Mouse (Mus musculus) right cerebral cortex, postnatal 25 days (tissue): ENCODE results near the gene Sord.
"Not testable (repeated sequence)": the region's sequence is repeated elsewhere in the genome, so short reads cannot be mapped to it uniquely, and the experiment has no call there.

Experiments
- DNase-seq: peaks from one replicate; pipeline ENCODE4 v3.0.0; 2022

Gene Sord

GRCm38 (mm10) chr2:122234611-122235288, at the start of gene Sord:
TSS of gene Sord (plus strand) at chr2:122234749.
- DNase-seq, result peak; percentile 76

GRCm38 (mm10) chr2:122185086-122185485, 49.5 kb upstream of the Sord start:
- no peak for DNase-seq

- DNase-seq, result no peak
Observed at GRCm38 (mm10) chr2:122186106-122186505, 48.4 kb upstream of the Sord start, which contains the start of the genes Patl2 and Terb2. TSS of gene Patl2 (minus strand) at chr2:122186189. TSS of gene Terb2 (plus strand) at chr2:122186272.

GRCm38 (mm10) chr2:122186751-122187150, 47.8 kb upstream of the Sord start:
- DNase-seq, result no peak

DNA sequence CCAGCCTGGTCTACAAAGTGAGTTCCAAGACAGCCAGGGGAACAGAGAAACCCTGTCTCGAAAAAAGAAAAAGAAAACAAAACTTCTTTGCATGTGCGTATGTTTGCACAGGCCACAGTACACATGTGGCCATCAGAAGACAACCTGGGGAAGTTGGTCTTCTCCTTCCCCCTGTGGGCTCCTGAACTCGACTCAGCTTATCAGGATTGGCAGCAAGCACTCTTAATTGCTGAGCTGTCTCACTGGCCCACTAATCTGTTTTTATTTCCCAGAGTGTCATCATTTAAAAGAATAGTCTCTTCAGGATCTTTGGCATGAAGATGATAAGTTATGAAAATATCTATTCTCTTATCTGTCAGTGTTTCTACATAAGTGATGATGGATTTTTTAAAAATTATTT, 42.7 kb upstream of the Sord start:
- DNase-seq, result no peak

DNA sequence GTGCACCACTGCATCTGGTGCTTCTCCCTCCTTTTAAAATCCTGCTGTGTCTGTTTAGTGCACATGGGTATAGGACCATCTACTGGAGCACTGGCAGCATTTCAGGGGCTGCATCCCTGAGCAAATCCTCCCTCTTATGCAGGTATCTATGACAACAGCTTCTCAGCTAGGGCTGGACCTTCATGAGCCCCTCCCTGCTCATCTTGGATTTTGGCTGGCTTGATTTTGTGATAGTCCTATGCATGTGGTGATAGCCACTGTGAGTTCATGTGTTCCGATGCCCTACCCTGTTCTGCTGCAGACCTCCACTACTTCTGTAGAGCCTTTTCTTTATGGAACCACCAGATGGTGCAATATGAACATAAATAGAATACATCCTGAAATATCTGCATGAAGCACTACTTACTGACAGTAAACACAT, 40.0 kb upstream of the Sord start:
- DNase-seq, result peak; percentile 6

GRCm38 (mm10) chr2:122201501-122201900, 33.0 kb upstream of the Sord start:
- no peak for DNase-seq

DNA sequence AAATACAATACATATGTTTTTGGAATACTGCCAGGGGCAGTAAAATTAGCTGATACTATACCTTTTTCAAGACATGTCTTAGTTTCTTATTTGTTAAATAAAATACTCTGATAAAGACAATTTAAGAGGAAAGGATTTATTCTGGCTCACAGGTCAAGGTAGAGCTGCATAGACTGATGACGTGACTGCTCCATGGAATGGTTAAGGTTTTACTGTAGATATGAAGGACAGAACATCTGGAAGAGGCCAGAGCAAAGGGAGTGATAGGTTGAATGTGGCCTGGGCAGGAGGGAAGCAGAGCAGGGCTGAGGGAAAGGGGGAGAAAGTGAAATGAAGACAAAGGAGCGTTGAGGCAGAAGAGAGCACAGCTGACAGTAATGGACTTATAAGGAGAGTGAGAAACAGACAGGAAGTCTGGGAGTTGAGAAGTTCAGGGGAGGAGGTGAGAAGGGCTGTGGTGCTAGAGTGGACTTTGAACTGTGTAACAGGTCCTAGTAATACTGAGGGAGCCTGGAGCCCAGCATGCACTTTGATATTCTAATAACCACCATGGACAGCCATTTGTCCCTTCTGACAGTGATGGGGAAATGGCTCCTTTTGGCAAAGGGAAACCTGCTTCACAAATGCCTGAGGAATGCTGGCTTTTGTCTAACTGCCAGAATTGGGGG, 28.0 kb upstream of the Sord start:
- DNase-seq, result no peak

- DNase-seq, result no peak
Observed at GRCm38 (mm10) chr2:122210534-122211228, 23.9 kb upstream of the Sord start.

DNA sequence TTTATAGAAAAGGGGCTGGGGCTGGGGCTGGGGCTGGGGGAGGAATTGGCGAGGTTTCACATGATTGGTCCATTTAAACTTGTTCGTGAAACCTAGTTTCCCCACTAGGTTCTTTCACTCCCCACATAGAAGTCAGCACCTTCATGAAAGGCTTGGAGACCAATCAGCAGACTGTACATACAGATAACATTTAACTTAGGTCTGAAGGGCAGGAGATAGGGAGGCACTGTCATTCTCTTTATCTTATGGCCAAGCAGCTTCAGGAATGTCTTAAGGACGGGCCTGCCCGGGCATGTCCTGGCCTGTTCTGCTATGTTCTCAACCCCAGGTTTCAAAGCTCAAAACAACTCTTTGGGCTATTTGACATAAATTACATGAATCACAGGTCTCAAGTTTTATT, 17.5 kb upstream of the Sord start:
- DNase-seq, result not testable (repeated sequence)

GRCm38 (mm10) chr2:122218234-122218633, 16.3 kb upstream of the Sord start:
- DNase-seq, result no peak

GRCm38 (mm10) chr2:122221378-122221777, 13.2 kb upstream of the Sord start:
- DNase-seq, result no peak

DNA sequence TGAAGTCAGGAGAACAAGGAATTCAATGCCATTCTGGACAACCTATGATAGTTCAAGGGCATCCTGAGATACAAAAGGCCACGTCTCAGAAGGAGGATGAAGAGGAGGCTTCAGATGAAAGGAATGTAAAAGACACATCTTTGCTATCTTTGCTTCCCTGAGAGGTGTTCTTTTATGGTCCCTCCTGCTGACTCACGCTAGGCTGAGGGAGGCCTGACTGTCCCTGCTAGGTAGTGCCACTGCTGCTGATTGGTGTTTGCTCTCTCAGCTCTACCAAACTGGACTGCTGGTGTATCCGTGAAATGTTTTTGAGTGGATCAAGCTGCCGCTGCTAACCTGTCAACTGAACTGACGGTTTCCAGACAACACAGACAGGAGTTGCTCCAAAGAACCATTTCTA, 12.8 kb upstream of the Sord start:
- DNase-seq, result no peak

DNA sequence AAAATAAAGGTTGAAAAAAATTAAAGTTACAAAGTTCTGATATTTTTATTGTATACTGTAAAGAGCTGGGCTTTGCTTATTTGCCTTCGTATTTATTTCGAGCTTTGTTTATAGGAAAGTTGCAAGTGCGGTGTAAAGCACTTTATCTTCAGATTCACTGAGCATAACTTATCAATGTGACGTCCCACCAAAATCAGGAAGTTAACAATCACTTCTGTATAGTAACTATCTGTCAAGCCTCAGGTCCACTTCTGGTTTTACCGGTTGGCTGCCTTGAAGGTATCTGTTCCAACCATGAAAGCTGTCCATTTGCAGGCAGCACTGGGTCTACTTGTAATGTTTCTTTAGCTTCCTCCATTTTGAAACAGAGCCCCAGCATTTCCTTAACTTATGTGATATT, 12.3 kb upstream of the Sord start:
- DNase-seq, result no peak

DNA sequence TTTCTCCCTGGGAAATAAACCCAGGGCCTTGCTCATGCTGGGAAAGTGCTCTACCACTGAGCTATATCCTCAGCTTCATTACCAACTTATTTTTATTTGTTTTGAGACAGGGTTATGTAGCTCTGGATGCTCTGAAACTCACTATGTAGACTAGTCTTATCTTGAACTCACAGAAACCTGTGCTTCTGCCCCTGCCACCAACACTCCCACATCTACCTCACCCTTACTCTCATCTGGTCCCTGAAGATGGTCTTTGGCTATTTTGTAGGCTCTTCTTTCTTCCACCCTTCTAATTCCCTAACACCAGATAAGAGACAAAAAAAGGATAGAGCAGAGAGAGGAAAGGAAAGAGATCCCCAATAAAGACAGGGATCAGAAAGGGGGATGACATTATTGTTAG, 10.9 kb upstream of the Sord start:
- DNase-seq, result no peak

GRCm38 (mm10) chr2:122230395-122230794, 4.2 kb upstream of the Sord start:
- DNase-seq, result no peak

GRCm38 (mm10) chr2:122231616-122232015, 2.9 kb upstream of the Sord start:
- no peak for DNase-seq

DNA sequence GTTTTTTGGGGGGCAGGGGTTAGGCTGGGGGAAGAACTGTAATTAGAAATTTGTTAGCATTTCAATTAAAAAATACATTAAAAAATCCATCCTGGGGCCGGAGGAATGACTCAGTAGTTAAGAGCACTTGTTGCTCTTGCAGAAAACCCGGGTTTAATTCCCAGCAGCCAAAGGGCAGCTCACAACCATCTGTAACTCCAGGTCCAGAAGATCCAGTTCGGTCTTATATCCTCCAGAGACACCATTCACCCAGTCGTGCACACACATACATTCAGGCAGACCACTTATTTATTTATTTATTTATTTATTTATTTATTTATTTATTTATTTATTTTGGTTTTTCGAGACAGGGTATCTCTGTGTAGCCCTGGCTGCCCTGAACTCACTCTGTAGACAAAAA, 1.2 kb upstream of the Sord start:
- DNase-seq, result no peak

DNA sequence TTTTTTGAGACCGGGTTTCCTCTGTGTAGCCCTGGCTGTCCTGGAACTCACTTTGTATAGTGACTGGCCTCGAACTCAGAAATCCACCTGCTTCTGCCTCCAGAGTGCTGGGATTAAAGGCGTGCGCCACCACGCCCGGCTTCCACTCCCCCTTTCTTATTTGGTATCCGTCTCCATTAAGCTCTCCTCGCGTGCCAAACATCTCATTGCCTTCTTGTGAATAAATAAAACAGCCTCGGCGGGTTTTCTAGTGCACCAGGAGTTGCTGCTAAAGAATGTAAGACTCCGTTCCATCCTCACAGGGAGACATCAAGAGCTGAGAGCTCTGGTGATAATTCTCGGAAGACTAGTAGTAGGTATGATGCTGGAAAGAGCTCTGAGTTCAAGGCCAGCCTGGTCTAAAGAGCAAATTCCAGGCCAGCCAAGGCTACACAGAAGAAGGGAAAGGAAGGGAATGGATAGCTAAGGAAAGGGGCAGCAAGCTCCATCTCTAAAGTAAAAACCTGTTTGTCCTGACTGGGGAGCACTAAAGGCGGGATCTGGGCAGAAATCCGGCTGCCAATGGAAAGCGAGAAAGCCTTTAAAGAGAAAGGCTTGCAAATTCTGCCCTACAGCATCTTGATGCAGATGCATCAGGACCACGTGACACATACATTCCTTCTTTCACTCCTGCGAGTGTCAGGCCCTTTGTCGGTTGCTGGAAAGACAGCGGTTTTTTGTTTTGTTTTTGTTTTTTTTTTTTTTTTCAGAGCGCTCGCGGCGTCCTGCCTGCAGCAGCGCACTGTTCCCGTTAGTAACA, 591 bp upstream of the Sord start:
- peak; percentile 28 for DNase-seq

DNA sequence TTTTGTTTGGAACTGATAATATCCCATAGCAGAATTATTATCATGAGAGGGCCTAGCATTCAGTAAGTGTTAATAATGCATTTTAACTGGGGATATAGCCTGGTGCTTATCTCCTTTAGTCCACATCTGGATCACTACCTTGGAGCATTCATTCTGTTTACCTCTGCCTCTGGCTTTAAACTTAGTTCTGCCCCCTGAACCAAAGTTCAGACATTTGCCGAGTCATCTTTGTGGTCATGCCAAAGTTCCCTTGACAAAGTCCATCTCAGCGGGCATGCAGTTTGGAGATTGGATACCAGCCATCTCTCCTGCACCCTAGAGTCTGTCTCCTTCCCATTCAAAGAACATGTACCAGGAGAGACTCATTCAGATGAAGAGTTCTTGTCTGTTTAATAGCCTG, 876 bp downstream of the Sord start:
- no peak for DNase-seq

DNA sequence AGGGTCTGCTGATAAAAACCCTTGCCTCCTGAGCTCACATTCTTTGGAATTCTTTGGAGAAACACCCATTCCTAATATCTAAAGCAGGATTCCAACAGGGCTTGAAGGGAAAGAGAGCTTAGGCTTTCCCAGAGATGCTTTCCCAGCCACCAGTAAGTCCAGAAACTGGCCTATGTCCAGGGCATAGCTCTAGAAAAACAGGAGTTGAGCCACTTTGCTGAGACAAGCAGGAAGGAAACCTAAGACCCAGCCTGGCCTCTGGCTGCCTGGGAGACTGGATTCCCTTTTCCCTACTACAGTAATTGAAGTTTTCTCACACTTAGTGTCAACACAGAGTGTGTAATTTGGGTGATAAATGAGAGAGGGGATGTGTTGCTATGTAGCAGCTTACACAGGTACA, 1.8 kb downstream of the Sord start:
- no peak for DNase-seq

- DNase-seq, result no peak
Observed at GRCm38 (mm10) chr2:122237891-122238470, 3.4 kb downstream of the Sord start.

- DNase-seq, result no peak
Observed at GRCm38 (mm10) chr2:122240735-122241134, 6.2 kb downstream of the Sord start.
